Mouse (Mus musculus): Measurements from ENCODE around the gene Rad1. TPM values are rescaled to one million over a fixed set of nuclear protein-coding genes. Genes with fewer than 3 reads are reported as not detected.
"Not testable (repeated sequence)": the region's sequence is repeated elsewhere in the genome, so short reads cannot be mapped to it uniquely, and the experiment has no call there.

Rad1 gene
- 7.1 and 8.2 TPM in 2 replicates for polyA plus RNA-seq (2012; rRNA removed)

DNA sequence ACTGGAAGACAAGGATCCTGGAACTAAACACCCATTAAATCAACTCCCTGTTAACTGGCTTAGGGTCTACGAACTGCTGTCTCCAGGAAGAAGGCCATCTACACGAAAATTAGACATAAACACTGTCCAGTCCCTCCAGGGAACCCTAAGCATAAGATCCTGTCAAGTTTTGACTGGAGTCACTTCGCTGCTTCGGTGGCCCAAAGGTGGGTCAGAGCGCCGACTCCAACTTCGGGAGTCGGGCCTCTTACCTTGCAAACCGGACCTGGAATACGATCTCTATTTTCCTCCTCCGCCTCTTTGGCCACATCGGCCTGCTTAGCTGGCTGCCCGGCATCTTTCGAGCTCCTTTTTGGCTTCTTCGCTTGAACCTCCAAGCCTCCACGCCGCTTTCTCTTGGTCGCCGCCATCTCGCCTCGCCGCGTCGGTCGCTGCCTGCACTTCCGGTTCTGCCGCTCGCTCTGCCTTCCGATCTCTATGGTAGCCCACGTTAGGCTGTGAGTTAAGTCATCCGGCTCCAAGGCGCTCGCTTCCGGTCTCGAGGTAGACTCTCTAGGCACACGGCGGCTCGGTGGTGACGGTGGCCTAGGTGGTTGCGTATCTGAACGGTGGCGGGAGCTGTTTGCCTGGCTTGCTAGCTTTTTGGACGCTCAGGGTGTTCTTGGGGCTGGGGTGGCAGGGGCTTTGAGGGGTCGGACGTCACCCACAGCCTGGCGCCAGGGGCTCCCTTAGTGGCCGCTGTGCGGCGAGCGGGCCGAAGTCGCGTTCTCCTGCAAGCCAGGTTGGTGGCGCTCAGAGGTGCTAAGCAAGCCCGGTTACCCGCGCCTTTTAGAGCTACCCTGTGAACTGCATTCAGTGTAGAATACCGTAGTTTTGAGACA, at the start of gene Rad1, which contains the start of gene Brix1:
TSS of gene Rad1 (plus strand) at position 535 of the 881 bp plus-strand sequence.
TSS of gene Brix1 (minus strand) at position 464 of the 881 bp plus-strand sequence.
- peak; percentile 93 for DNase-seq (ENCODE audit: low read depth, low spot score)
- under 1% methylated on average over 58 of the region's 58 CpGs for WGBS

DNA sequence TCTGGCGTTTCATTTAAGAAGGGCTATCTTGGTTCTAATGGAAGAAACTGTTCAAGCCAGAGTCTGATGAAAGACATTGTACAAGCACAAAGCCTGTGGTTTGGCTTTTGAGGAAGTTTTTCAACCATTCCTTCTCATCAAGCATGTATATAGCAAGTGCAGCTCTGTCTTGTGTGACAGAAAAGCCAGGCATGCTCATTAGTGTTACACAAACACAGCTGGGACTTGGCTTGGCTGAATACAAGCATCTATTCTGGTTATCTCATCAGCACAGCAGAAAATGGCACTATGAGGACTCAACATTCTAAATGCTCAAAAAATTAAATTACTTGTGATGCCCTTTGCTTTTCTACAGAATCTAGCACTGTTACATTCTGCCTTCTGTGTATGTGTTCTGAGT, 48.9 kb upstream of the Rad1 start:
- DNase-seq (ENCODE audit: low read depth, low spot score): no peak
- WGBS: 63% methylated on average over 1 of the region's 1 CpGs

DNA sequence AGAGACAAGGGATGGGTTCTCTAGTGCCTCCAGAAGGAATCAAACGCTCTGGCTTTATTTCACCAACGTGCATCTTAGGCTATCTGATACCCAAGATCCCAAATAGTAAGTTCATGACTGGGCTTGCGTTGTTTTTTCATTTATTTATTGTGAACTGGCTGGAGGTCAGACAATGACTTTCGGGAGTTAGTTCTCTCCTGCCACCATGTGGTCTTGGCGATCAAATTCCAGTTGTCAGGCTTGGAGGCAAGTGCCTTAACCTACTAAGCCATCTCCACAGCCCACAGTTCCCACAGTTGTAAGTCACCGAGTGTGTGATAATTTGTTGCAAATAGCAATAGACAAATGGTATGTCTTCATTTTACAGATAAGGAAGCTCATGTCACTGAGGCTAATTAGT, 45.9 kb upstream of the Rad1 start:
- no peak for DNase-seq (ENCODE audit: low read depth, low spot score)
- WGBS: 79% methylated on average over 6 of the region's 6 CpGs

GRCm38 (mm10) chr15:10441493-10441892, 44.3 kb upstream of the Rad1 start:
- no peak for DNase-seq (ENCODE audit: low read depth, low spot score)
- 64% methylated on average over 9 of the region's 9 CpGs for WGBS

- DNase-seq (ENCODE audit: low read depth, low spot score): no peak
- 67% methylated on average over 1 of the region's 1 CpGs for WGBS
These were observed 43.5 kb upstream of the Rad1 start for GRCm38 (mm10) chr15:10442275-10442674.

DNA sequence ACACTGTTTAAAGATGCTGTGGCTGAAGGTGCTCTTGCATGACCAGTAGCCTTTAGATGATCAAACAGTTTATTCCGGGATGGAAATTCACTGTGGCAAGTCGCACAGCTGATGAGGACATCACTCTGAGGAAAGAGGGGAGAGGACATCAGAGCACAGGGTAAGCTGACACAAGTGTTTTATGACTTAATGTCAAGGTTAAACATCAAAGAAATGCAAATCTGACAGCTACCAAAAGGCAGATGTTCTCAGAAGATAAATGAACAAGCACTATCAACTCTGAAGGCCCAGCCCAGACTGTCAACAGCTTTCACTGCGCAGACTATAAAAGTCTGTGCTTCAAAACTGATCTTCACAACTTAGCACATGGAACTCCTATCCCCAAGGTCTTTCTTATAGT, 38.7 kb upstream of the Rad1 start:
- 79% methylated on average over 3 of the region's 3 CpGs for WGBS
- no peak for DNase-seq (ENCODE audit: low read depth, low spot score)

DNA sequence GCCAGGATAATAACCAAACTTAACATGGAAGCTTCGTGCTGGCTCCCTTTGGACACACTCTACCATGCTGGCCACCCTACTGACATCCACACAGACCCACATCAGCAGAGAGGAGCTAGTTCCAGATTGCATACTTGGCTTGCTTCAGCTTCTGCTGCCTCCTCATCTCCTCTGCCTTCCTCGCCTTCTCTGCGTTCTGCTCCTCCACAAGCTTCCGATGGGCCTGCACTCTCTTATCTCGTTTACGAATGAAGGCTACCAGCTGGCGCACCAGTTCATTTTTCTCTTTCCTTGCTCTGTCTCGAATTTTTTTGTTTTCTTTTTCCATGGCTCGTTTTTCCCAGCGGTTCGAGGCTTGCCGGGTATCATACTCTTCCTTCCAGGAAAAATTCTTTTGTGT, 24.8 kb upstream of the Rad1 start:
- 90% methylated on average over 12 of the region's 12 CpGs for WGBS
- DNase-seq (ENCODE audit: low read depth, low spot score): no peak

- 84% methylated on average over 5 of the region's 5 CpGs for WGBS
- DNase-seq (ENCODE audit: low read depth, low spot score): no peak
These were observed 22.3 kb upstream of the Rad1 start for GRCm38 (mm10) chr15:10463555-10463954.

DNA sequence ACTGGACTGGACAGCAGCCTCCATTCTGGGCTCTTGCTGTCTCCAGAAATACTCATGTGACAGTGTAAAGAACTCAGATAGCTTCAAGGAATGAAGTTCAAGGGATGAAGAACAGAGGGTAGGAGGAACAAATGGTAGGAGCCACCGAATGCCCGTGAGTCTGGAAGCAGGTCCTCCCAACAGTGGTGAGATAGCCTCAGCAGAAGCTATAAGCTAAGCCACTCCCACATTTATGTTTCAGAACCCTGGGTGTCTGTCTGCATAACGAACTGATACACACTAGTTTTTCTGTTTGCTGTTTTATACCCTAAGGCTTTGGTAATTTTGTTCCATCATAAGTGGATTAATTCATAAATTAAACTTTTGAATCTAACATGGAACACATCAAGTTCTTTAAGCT, 21.1 kb upstream of the Rad1 start:
- DNase-seq (ENCODE audit: low read depth, low spot score): no peak
- WGBS: 83% methylated on average over 3 of the region's 3 CpGs

- 77% methylated on average over 3 of the region's 3 CpGs for WGBS
- DNase-seq (ENCODE audit: low read depth, low spot score): no peak
These were observed 17.1 kb upstream of the Rad1 start for GRCm38 (mm10) chr15:10468761-10469160.

DNA sequence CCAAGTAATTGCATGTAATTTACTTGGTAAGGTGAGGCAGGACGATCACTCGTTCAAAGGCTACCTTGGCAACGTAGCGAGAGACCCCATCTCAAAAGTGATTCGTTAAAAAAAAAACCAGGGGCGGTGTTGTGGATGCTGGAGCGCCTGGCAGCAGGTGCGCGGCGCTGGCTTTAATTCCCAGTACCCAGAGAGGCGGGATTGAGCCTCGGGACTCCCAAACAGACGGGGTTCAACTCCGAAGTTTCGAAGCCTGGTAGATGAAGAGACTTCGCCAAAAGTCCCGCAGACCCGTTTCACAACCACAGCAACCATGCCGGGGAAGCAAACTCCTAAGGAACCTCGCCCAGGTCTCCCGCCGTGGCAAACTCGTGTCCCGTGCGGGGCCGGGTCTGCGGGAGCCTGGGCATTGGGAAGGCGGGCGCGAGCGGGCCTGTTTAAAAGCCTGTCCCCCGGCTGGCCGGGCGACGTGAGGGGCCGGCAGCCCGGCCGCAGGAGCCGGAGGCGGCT, 16.1 kb upstream of the Rad1 start:
- no peak for DNase-seq (ENCODE audit: low read depth, low spot score)
- WGBS: under 1% methylated on average over 40 of the region's 40 CpGs

DNA sequence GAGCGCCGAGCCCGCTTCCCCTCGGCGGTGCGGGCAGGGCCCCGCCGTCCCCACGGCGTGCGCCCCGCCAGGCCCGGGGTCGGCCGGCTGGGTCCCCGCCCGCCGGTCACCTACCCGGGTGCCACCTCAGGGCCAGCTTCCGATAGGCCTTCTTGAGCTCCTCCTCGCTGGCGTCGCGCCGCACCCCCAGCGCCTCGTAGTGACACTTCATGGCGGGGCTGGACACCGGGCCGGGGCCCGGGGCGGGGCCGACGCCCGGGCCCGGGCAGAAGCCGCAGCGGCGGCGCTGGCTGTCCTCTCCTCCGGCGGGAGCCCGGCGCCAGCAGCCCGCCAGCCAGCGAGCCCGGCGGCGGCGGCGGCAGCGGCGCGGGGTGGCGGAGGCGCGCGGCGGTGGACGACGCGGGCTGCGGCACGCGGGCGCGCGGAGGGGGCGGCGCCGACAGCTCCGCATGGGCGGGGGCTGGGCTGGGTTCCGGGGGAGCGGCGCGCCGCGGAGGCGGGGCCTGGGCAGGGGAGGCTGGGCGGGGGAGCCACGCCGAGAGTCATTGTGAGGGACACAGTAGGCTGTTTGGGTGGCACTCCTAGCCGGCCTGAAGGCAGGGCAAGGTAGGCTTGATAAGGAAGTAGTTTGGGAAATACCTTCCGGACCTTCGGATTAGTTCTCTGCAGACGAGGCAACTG, 15.5 kb upstream of the Rad1 start, which contains the start of gene Dnajc21:
TSS of gene Dnajc21 (minus strand) at position 366 of the 681 bp plus-strand sequence.
- peak; percentile 64 for DNase-seq (ENCODE audit: low read depth, low spot score)
- WGBS: 3% methylated on average over 87 of the region's 87 CpGs

DNA sequence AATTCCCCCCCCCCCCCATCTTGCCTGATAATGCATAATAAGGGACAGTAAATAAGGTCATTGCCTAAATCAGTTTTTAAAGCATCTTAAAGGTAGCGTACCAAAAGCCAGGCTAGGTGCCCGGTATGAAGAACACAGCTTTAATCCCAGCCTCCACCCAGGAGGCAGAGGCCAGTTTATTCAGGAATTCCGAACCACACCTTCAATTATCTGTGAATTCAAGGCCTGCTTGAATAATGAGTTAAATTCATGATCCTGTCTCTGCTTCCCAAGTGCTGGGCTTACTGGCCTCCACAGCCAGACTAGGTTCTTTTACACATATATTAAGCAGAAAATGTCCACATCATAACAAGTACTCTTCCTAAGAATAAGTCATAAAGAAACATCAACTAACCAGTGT, 14.9 kb upstream of the Rad1 start:
- 19% methylated on average over 3 of the region's 3 CpGs for WGBS
- DNase-seq (ENCODE audit: low read depth, low spot score): no peak

GRCm38 (mm10) chr15:10486365-10486839, 584 bp downstream of the Rad1 start:
- WGBS: under 1% methylated on average over 18 of the region's 18 CpGs

DNA sequence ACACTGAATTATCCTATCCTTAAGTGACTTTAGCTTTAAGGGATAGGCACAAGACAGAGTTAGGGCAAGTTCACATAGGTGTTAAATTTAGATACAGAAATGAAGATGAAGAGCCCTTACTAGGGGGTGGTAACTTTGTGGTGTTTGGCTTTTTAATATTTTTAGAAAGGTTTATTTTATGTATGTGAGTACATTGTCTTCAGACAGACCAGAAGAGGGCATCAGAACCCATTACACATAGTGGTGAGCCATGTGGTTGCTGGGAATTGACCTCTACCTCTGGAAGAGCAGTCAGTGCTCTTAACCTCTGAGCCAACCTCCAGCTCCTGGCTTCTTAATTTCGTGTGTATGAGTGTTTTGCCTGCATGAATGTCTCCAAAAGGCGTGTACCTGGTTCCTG, 1.4 kb downstream of the Rad1 start:
- DNase-seq (ENCODE audit: low read depth, low spot score): no peak
- WGBS: 35% methylated on average over 2 of the region's 2 CpGs

More at GRCm38 (mm10) chr15:10486365-10486839, 584 bp downstream of the Rad1 start:
- no peak for DNase-seq (ENCODE audit: low read depth, low spot score)

DNA sequence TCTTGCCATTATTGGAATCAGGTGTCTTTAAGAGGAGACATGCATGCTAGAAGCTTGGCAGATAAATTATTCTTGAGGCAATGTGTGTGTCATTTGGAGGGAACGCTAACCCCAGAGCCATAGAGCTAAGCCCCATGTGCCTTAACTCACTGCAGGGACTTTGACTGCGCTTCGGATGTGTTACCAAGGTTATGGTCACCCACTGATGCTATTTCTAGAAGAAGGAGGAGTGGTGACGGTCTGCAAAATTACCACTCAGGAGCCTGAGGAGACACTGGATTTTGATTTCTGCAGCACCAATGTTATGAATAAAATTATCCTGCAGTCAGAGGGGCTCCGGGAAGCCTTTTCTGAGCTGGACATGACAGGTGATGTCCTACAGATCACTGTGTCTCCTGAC, 4.3 kb downstream of the Rad1 start:
- WGBS: 95% methylated on average over 5 of the region's 5 CpGs

DNA sequence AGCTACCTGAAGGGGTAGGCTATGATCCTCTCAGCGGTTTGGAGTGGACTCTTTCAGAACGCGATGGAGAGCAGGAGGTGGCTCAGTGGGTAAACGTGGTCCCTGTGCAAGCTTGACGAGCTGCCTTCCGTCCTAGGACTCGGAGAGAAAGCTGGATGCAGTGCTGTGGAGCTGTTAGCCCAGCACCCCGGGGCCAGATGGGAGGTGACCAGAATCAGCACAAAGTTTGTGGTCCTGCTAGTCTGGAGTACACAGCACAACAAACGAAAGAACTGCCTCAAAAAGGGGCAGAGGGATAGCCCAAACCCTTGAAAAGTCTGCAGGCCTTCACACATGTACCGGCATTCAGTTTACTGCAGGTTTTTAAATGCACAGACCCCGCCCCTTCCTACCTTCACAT, 10.1 kb downstream of the Rad1 start:
- 87% methylated on average over 11 of the region's 11 CpGs for WGBS
- no peak for DNase-seq (ENCODE audit: low read depth, low spot score)

More for the DNA sequence above, 4.3 kb downstream of the Rad1 start:
- no peak for DNase-seq (ENCODE audit: low read depth, low spot score)

DNA sequence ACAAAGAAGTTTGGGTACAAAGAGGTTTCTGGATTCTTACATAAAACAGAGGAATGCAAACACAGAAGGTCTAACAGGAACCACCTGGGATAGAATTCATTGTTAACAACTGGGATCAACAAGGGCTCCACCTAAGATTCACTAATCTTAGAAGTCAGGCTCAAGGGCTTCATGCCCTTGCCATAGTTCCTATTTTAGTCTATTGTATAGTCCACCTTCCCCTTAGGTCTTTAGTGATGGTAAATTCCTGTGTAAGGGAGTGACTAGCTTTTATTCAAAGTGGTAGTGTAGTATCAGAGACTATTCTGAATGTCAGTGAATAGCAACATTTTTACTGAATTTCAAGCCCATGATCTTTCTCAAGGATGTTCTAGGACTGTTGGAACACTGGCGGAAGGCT, 10.9 kb downstream of the Rad1 start:
- not testable (repeated sequence) for DNase-seq (ENCODE audit: low read depth, low spot score)
- WGBS: 92% methylated on average over 1 of the region's 1 CpGs

DNA sequence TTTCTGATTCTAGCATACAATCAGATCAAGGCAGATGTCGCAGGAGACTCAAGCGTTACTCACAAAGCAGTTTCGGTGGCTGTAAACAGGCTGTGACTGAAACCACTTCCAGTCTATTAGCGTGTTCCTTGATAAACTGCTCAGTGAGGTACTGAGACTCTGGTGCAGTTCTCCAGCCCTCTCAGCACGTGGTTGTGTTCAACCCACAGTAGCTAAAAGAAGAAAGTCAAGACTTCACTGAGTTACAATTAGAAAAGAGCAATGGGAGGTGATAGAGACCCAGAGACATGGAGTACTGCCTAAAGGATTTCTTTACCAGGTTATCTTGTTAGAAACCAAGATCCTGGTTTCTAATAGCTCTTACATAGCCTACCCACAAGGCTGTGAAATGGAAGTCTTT, 13.8 kb downstream of the Rad1 start:
- 77% methylated on average over 5 of the region's 5 CpGs for WGBS

GRCm38 (mm10) chr15:10500035-10500434, 14.2 kb downstream of the Rad1 start:
- no peak for DNase-seq (ENCODE audit: low read depth, low spot score)
- 73% methylated on average over 5 of the region's 5 CpGs for WGBS

More for the DNA sequence above, 13.8 kb downstream of the Rad1 start:
- no peak for DNase-seq (ENCODE audit: low read depth, low spot score)
